Mouse (Mus musculus) kidney, adult 8-10 months (tissue): Measurements from ENCODE around the gene Slc25a47.

Experiments used
- DNase-seq, 2 experiments: peaks; one replicate each; pipeline ENCODE4 v3.0.0; 2022

Gene Slc25a47

DNA sequence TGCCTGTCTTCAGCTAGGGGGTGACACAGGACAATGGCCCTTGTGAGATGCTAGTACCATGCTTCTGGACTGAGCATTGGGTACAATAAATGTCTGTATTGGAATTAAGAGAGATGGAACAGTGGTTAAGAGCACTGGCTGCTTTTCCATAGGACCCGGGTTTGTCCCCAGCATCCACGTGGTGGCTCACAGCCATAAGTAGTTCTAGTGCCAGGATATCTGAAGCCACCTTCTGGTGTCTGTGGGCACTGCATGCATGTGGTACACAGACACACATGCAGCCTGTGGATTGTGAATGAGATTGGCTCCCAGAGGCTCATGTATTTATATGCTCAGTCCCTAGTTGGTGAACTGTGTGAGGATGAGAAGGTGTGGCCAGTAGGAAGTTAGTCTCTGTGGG, 33.7 kb downstream of the Slc25a47 start:
- DNase-seq: peak in 1 of 2 experiments; percentile 15

- no peak for DNase-seq
These were observed 37.3 kb downstream of the Slc25a47 start for GRCm38 (mm10) chr12:108873122-108873521.

DNA sequence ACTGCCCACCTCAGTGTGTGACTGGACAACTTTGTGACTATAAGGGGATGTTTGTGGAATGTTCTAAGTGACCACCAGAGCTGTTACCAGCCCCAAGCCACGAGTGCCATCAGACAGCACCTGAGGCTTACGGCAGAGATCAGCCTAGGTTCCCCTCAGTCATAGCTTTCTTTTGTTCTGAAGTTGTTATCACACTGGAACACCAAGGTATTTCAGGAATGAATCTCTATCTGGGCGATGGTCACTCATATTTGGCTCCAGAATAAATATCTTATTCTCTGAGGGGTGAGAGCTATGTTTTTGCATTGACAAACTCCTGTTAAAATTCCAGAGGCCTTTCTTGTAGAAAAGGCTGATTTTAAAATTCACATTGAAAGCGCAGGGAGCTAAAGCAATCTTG, 43.3 kb downstream of the Slc25a47 start:
- DNase-seq: no peak

- no peak for DNase-seq
These were observed 44.8 kb downstream of the Slc25a47 start for GRCm38 (mm10) chr12:108880606-108881005.

DNA sequence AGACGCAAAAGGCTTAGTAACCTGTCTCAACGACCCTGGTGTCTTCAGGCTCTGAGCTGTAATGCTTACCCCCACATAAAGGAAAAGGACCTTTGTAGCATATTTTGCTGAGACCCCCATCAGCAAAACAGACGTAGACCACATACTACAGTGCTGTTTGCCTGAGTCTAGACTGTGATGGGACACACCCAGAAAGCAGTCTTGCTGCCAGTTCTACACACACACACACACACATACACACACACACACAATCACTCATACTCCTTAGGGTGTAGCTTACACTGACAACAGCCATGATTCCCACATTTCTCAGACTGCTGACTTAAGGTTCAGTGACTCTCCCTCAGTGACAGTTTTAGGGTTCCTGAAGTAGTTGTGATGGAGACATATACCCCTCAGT, 45.3 kb downstream of the Slc25a47 start:
- no peak for DNase-seq

DNA sequence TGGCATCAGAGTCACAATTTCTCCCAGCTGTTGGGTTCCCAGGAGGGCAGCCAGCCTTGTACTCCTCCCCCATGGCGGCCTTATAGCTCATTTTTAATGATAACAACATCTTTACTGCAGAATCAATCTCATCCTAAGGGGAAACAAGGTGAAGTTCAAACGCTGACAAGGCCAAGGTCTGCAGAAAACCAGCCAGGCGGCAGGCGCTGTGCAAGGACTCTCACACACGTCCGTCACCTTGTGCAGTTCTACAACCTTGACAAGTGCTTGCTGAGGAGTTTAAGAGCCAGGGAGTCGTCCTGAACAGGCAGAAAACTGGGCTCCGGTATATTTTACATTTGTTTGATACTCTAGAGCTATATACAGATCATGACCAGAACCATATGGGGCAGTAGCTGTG, 46.9 kb downstream of the Slc25a47 start:
- DNase-seq: no peak

- no peak for DNase-seq
These were observed 50.1 kb downstream of the Slc25a47 start for GRCm38 (mm10) chr12:108885906-108886305.

GRCm38 (mm10) chr12:108887077-108887476, 51.2 kb downstream of the Slc25a47 start:
- DNase-seq: no peak

DNA sequence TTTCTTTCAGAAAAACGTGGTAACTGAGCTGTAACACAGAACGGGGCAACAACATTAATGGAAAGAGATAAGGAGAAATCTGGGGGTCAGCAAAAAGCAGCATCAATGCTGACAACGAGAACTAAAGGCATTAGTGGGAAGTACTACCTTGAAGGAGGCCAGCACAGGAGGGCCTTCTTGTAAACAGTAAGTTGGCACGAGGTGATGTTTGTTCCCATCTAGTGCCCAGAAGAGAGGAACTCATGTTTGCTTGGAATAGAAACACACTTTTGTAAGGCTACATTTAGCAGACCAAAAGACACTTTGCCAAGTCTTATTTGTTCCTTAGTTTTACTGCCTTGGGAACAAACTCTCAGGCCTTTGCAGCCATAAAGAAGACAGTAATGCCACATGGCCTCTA, 52.8 kb downstream of the Slc25a47 start:
- no peak for DNase-seq

GRCm38 (mm10) chr12:108892989-108893714, 57.3 kb downstream of the Slc25a47 start, which contains the start of gene Wdr25:
Gene Wdr25, plus strand, starts transcription at chr12:108893631.
- no peak for DNase-seq

GRCm38 (mm10) chr12:108893715-108894431, 58.0 kb downstream of the Slc25a47 start, which contains the start of gene Wars:
Gene Wars, minus strand, starts transcription at chr12:108894174.
- DNase-seq: peak; percentile 94 to 95

DNA sequence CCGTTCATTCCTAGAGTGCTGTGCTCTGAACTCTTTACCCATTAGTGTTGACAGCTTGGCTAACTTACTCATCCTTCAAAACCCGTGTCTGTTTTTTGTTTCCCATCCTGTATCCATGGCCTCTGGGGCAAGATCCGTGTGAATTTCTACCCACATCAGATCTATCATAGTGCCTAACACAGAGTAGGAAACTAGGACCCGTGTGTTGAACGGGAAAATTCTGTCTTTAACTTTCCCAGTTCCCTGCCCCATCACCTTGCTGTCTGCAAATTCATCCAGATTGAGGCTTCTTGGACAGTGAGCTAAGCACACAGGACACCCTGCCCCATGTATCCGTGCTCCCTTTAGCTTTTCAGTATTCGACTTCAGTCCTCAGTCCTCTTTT, 58.6 kb downstream of the Slc25a47 start:
- DNase-seq: no peak

GRCm38 (mm10) chr12:108896006-108896405, 60.2 kb downstream of the Slc25a47 start:
- peak in 1 of 2 experiments; percentile 28 for DNase-seq

- DNase-seq: no peak
These were observed 65.5 kb downstream of the Slc25a47 start for GRCm38 (mm10) chr12:108901346-108901745.

GRCm38 (mm10) chr12:108902940-108903339, 67.1 kb downstream of the Slc25a47 start:
- peak in 1 of 2 experiments; percentile 23 for DNase-seq

DNA sequence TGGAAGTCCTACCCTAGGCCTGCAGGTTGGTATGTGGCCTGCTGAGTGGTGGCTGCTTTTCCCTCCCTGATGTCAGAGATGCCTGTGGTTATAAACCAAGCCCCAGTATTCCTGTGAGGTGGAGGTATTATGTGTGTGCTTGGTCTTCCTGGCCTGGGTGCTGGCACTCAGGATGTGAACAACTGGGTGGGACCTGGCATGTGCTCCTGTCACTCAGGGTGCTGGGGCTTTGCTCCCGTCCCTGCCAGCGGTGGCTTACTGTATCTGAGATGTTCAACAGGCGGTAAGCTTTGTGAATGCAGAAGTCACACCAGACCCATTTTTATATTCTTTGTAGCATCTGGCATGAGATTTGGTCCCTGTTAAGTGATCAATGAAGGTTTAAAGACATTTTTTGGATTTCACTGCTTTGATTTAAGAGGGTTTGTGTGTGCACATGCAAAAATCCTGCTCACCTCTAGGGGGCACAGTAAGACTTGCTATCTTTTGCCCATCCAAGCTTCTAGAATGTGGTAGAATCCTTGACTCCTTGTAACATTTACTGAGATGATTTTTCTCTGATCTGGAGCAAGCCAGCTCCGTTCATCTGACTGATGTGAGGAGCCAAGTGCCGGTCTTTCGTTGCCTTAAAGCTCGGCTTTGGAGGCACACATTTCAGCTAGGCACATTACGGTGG, 67.9 kb downstream of the Slc25a47 start:
- peak; percentile 41 to 55 for DNase-seq

DNA sequence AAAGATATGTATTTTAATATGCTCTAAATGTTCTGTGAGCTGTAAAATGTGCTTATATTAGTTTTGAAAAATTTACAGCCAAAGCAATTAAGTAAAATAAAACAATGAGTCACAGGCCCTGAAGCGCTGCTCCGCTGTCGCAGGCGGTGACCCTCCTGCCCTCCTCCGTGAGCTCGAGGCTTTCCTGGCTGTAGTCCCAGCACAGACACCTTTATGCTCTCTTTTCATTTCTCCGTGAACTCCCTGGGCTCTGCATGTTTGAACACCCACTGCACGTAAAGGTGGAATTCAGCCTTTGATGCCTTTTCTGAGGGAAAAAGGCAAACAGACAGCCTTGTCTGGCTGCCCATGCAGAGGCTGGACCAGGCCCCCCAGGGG, 68.4 kb downstream of the Slc25a47 start:
- DNase-seq: no peak

DNA sequence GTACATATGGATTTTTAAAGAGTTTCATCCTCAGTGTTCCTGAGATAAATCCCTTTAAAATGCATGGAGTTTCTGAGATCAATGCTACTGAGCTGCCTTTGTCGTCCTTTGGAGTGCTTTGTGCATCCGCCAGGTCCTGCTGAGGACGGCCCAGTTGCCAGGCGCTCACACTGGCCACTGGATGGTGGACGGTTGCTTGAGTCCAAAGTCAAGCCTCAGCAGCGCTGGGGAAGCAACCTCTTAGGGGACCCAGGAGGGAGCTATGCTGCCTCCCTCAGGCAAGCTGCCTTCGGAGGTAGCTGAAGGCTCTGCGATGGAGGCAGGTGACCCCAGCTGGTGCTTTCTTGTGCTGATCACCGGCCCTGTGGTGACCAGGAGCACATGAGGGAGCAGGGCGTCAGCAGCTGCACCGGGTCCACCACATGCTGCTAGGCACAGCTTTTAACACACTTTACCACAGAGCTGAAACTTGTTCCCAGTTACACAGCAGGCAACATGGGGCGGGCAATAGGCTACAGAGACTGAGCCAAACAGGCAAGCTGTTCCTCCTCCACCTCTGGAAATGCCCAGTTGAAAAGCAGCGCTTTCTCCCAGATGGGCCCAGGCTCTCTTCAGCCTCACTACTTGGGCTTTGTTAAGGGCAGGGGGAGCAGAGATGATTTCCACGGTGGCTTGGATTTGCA, 69.9 kb downstream of the Slc25a47 start:
- no peak for DNase-seq

DNA sequence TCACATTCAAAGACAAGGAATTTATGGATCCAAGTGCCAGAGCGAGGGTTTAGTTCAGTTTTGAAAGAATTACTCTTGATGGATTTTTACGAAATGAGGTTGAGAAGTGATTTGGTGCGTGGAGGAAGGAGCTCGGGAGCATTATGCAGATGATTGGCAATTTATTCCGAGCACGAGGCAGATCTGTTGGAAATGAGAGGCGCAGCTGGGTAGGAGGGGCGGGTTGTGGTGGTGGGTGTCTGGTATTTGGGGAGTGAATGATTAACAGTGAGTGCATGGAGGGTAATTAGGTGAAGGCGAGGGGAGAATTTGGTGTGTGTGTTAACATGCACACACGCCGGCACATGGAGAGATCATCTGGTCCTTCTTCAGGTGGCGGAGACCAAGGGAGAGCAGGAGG, 70.6 kb downstream of the Slc25a47 start:
- peak in 1 of 2 experiments; percentile 20 for DNase-seq
